ENCODE assay signal across 22 mouse cellular contexts in the genomic region with DNA sequence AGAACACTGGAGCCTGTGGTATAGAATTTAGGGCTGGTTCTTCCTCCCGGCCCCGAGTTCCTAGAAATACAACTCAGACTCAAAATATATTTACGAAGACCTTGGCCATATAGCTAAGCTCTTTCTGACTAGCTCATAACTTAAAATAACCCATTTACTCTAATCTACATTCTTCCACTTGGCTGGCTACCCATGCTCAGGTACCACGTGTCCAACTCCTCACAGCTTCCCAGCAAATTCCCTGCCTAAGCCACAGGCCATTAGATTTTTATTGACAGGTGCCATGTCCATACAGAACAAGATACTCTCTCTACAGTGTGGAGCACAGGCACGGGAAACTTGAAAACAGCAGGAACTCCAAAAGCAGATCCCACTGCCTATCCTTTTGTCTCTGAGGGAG. TPM values are rescaled to one million over a fixed set of nuclear protein-coding genes. Genes with fewer than 3 reads are reported as not detected.
DNase-seq lines count a peak whose midpoint lies in the region; ATAC-seq and TF ChIP-seq lines count a peak whose summit lies in the region.
"Had no signal": no experiment of that assay in that cellular context is flagged by ENCODE, and none has a peak within 500 bp of the region (broad histone marks: within the 10 kb centered on the region; RNA-seq: fewer than 3 reads in every experiment).

No protein-coding gene starts in this region.

- H3K4me1 ChIP-seq in heart, embryonic 16.5 days (ENCODE audit: control insufficient read depth, insufficient read depth, low read length) = peaks cover 10% of the 10 kb centered on the region; the same call in 1 of the 2 replicates
- peaks cover 15% of the 10 kb centered on the region for H3K4me1 ChIP-seq in heart, postnatal 0 days (ENCODE audit: control insufficient read depth, insufficient read depth)
- peaks cover 11% of the 10 kb centered on the region for H3K4me1 ChIP-seq in kidney, adult 2 months (ENCODE audit: control insufficient read depth, insufficient read depth, low read length)

- no peaks in the 10 kb centered on the region for H3K36me3 ChIP-seq in heart, embryonic 16.5 days (ENCODE audit: control insufficient read depth, insufficient read depth)
- no peaks in the 10 kb centered on the region for H3K36me3 ChIP-seq in heart, postnatal 0 days (replicated peaks; ENCODE audit: control insufficient read depth, insufficient read depth, low read length)
- H3K36me3 ChIP-seq in kidney, adult 2 months (ENCODE audit: control insufficient read depth, insufficient read depth, low read length) = no peaks in the 10 kb centered on the region
- H3K36me3 ChIP-seq: G1E had no signal

- no peak for TF ChIP-seq EP300 in heart, postnatal 0 days (IDR thresholded peaks at IDR 0.05; ENCODE audit: low read depth)

- H3K4me2 ChIP-seq in heart, embryonic 16.5 days (ENCODE audit: low read depth, low read length) = no peak overlapping the region
- no peak overlapping the region for H3K4me2 ChIP-seq in heart, postnatal 0 days (ENCODE audit: low read depth, low read length)

- no peak for ATAC-seq in heart, embryonic 16.5 days (replicated peaks; ENCODE audit: extremely low read depth, insufficient read depth, low FRiP score)
- ATAC-seq in heart, postnatal 0 days (ENCODE audit: insufficient read depth, low read depth) = peak; percentile 69
- ATAC-seq: activated CD4-positive, CD25-positive, alpha-beta regulatory T cell, adult 4 months; CD4-positive, CD25-positive, alpha-beta regulatory T cell, adult 4 months; Patski had no signal

- no peak for TF ChIP-seq POLR2A in kidney, adult 2 months (IDR thresholded peaks at IDR 0.05; ENCODE audit: low read depth, low read length)

- no peak overlapping the region for H3K9ac ChIP-seq in heart, embryonic 16.5 days (ENCODE audit: low read length)
- H3K9ac ChIP-seq in heart, postnatal 0 days (replicated peaks; ENCODE audit: low read depth, low read length) = no peak overlapping the region

- H3K27me3 ChIP-seq in heart, embryonic 16.5 days (ENCODE audit: control insufficient read depth, insufficient read depth, low read length) = no peaks in the 10 kb centered on the region
- H3K27me3 ChIP-seq in heart, postnatal 0 days (ENCODE audit: control insufficient read depth, insufficient read depth, low read length) = no peaks in the 10 kb centered on the region
- no peaks in the 10 kb centered on the region for H3K27me3 ChIP-seq in kidney, adult 2 months (replicated peaks; ENCODE audit: control insufficient read depth, insufficient read depth, low read length)
- H3K27me3 ChIP-seq: CH12.LX, Patski had no signal

- H3K4me3 ChIP-seq in heart, embryonic 16.5 days (ENCODE audit: low read length) = no peak overlapping the region
- H3K4me3 ChIP-seq in heart, postnatal 0 days (ENCODE audit: low read depth, low read length) = no peak overlapping the region
- H3K4me3 ChIP-seq in kidney, adult 2 months (ENCODE audit: insufficient read depth, low read depth, low read length) = no peak overlapping the region

- intact Hi-C loops in heart, postnatal 10 days (cut with DNase I) = no loop called here

- H3K9me3 ChIP-seq in heart, embryonic 16.5 days (replicated peaks; ENCODE audit: control insufficient read depth, low read length) = no peaks in the 10 kb centered on the region
- no peaks in the 10 kb centered on the region for H3K9me3 ChIP-seq in heart, postnatal 0 days (replicated peaks; ENCODE audit: control insufficient read depth, low read length)
- H3K9me3 ChIP-seq: G1E had no signal

- DNase-seq in heart, postnatal 10 days = no peak
- peak; percentile 55 for DNase-seq in heart, postnatal 0 days (ENCODE audit: low spot score)
- no peak for DNase-seq in heart, adult 8-10 months (ENCODE audit: low spot score)
- DNase-seq in kidney, adult 2 months = no peak
- no peak for DNase-seq in kidney, adult 9 months
- DNase-seq: adrenal gland, adult 2 months; adrenal gland, adult 8-10 months; adrenal gland, postnatal 10 days; adrenal gland, postnatal 14 days; adrenal gland, postnatal 25 days; adrenal gland, postnatal 36 days; B cell, adult 2 months; cerebellum, adult 11 months; cerebellum, adult 11-12 months; cerebellum, adult 18-20 months had no signal

- H3K27ac ChIP-seq in heart, embryonic 16.5 days (ENCODE audit: low read length) = 0 out of 2 replicates have a peak overlapping the region, but pooled peaks have one; percentile 35
- no peak overlapping the region for H3K27ac ChIP-seq in heart, postnatal 0 days (ENCODE audit: low read depth)
- H3K27ac ChIP-seq in kidney, adult 2 months (ENCODE audit: insufficient read depth, low read depth, low read length) = peak overlapping the region; percentile 48; the same call in 1 of the 2 replicates

- whole genome bisulfite sequencing in heart, embryonic 16.5 days = 61% methylated on average over 5 of the region's 5 CpGs
- WGBS in heart, postnatal 0 days = 62% methylated on average over 5 of the region's 5 CpGs
- 80% methylated on average over 5 of the region's 5 CpGs for WGBS in kidney, adult 2 months

- no peak for TF ChIP-seq CTCF in heart, postnatal 0 days (IDR thresholded peaks at IDR 0.05; ENCODE audit: low read depth)
- no peak for TF ChIP-seq CTCF in kidney, adult 2 months (conservative IDR thresholded peaks at IDR 0.05; ENCODE audit: insufficient read depth, insufficient read length, low read depth, low read length)

RNA-seq across cellular contexts. Expression of gene P4ha1, which starts 47.4 kb away (rescaled TPM):
- polyA plus RNA-seq in heart, embryonic 16.5 days (2015; fragmentation: Nextera tagmentation; extraction: Ambion mirVana) = 57.9 and 58.8 TPM in 2 replicates
- total RNA-seq in heart, postnatal 10 days (2021) = 10 to 100 TPM; 22.7 to 24.6 TPM
- 26.0 and 28.4 TPM in 2 replicates for total RNA-seq in heart, postnatal 0 days (2014; rRNA removed; ENCODE audit: low replicate concordance)
- 13.8 and 18.7 TPM in 2 replicates for polyA plus RNA-seq in heart, postnatal 0 days (2015; fragmentation: Nextera tagmentation; extraction: Ambion mirVana)
- 10 to 100 TPM; 32.4 to 59.3 (median 44.0) TPM for total RNA-seq in heart, adult 8-10 months (2022)
- 20.4 and 22.7 TPM in 2 replicates for polyA plus RNA-seq in kidney, adult 2 months (2012; rRNA removed)

RNA-seq across cellular contexts. Expression of gene Sowahc, which starts 54.0 kb away (rescaled TPM):
- polyA plus RNA-seq in heart, embryonic 16.5 days (2015; fragmentation: Nextera tagmentation; extraction: Ambion mirVana) = 2.8 and 3.7 TPM in 2 replicates
- 1 to 10 TPM; 1.7 to 3.0 TPM for total RNA-seq in heart, postnatal 10 days (2021)
- total RNA-seq in heart, postnatal 0 days (2014; rRNA removed; ENCODE audit: low replicate concordance) = 2.4 TPM in 2 replicates
- polyA plus RNA-seq in heart, postnatal 0 days (2015; fragmentation: Nextera tagmentation; extraction: Ambion mirVana) = 0.97 and 1.2 TPM in 2 replicates
- 1 to 10 TPM; 1.0 to 1.5 (median 1.4) TPM for total RNA-seq in heart, adult 8-10 months (2022)
- 4.3 and 4.6 TPM in 2 replicates for polyA plus RNA-seq in kidney, adult 2 months (2012; rRNA removed)
- total RNA-seq: MEL had no signal

RNA-seq across cellular contexts. Expression of gene Sept10, which starts 54.1 kb away (rescaled TPM):
- polyA plus RNA-seq in heart, embryonic 16.5 days (2015; fragmentation: Nextera tagmentation; extraction: Ambion mirVana) = 28.7 and 32.4 TPM in 2 replicates
- 10 to 100 TPM; 35.0 to 39.9 TPM for total RNA-seq in heart, postnatal 10 days (2021)
- 33.8 and 37.8 TPM in 2 replicates for total RNA-seq in heart, postnatal 0 days (2014; rRNA removed; ENCODE audit: low replicate concordance)
- 27.8 and 30.3 TPM in 2 replicates for polyA plus RNA-seq in heart, postnatal 0 days (2015; fragmentation: Nextera tagmentation; extraction: Ambion mirVana)
- 10 to 100 TPM; 14.4 to 20.6 (median 18.7) TPM for total RNA-seq in heart, adult 8-10 months (2022)
- polyA plus RNA-seq in kidney, adult 2 months (2012; rRNA removed) = 8.1 and 9.1 TPM in 2 replicates
- total RNA-seq: MEL had no signal
